Mouse (Mus musculus): ENCODE results near the gene Mpp2. TPM values are rescaled to one million over a fixed set of nuclear protein-coding genes. Genes with fewer than 3 reads are reported as not detected.

The Mpp2 gene
- total RNA-seq (2023): not detected

DNA sequence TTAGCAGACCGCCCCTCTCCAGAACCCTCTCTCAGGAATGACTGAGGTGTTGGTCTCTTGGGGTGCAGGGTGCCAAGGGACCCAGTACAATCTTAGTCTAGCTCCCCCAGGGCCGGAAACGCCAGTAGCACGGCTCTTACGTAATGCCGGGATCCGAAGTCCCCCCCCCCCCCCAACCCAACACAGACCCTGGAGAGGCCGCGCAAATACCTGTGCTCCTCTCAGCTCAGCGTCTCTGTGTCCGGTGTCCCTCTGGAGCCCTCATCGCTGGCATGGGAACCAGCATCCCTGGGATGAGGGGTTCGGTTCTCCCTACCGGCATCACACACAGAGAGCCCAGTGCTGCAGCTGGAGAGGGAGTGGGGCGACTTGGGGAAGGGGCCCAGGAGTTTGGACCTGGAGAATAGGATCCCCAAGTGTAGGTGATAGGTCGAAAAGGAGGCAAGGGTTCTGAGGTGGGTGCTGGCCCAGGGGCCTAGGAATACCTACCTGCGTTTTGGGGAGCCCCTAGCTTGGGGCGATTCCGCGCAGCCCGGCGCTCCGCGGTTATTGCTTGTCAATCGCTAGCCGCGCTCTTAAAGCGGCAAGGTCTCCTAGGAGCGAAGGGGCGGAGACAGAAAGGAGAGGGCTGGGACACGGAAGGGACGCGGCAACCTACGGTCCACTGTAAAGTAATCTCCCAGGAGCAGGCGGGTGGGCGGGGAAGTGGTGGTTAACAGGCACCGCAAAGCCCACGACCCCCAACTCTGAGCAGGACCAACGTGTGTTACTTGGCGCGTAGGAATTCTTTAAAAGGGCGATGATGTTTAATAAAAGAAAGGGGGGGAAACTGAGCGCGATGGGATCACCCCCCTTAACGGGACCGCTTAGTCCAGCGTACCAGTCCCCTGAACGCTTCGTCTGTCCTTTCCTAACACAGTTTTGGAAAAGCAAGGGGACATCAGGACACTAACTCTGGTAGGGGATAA, at the start of gene Mpp2:
Gene Mpp2, minus strand, starts transcription at position 585 of the 968 bp plus-strand sequence.

GRCm38 (mm10) chr11:102107732-102108131, 19.4 kb upstream of the Mpp2 start, which contains the start of gene Pyy:
Pyy (minus strand) TSS chr11:102107832.

GRCm38 (mm10) chr11:102101219-102101618, 12.9 kb upstream of the Mpp2 start, which contains the start of gene Ppy:
Ppy (minus strand) TSS chr11:102101319.

DNA sequence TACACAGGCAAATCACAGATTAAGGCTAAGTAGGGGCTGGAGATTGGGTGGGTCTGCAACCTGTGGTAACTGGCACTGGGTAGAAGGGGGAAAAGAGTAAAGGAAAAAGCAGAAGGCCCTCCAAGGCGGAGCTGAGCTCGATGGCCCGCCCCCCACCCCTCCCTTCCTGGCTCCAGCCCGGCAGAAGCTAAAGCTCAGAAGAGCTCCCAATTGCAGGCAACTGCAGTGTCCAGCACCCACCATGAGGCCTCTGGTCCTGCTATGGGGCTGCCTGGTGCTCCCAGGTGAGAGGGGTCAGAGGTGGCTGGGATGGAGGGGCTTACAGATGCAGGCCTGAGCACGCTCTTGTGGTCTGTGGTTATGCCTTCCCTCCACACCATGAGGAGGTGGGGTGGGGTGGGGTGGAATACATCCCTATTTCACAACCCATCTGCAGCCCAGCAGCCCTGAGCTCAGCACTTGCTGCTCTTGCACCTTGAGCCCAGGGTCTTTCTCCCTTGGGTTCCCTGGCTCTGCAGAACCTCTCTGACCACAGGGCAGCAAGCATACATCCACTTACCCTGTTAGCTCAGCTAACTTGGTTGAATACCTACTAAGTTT, 46.9 kb downstream of the Mpp2 start, which contains the start of gene Cd300lg:
Gene Cd300lg, plus strand, starts transcription at position 160 of the 600 bp plus-strand sequence.

DNA sequence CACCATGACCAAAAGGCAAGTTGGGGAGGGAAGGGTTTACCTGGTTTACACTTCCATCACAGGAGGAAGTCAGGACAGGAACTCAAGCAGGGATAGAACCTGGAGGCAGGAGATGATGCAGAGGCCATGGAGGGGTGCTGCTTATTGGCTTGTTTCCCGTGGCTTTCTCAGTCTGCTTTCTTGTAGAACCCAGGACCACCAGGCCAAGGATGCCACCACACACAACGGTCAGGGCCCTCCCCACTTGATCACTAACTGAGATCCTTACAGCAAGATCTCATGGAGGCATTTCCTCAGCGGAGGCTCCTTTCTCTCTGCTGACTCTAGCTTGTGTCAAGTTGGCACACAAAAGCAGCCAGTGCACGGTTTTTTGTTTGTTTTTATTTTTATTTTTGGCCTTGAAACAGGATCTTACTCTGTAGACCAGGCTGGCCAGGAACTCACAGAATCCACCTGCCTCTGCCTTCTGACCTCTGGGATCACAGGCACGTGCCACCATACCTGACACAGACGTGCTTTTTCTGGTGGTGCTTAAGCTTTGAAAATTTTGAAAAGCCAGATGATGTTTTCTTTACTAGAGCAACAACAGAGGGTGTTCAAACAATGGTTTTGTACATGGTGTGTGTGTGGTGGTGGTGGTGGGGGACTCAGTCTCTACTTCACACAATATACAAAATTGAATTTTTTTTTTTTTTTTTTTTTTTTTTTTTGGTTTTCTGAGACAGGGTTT, 60.1 kb downstream of the Mpp2 start, which contains the start of gene Mpp3:
Gene Mpp3, minus strand, starts transcription at position 375 of the 730 bp plus-strand sequence.

Other genes starting within 250 kb of the Mpp2 start
- under 1 TPM; 0.21 to 0.55 TPM for gene Meox1, start 194.1 kb downstream of the Mpp2 start, total RNA-seq (2023)
- gene Sost, start 121.5 kb downstream of the Mpp2 start, total RNA-seq (2023): not detected
- gene Cfap97d1, start 104.2 kb downstream of the Mpp2 start, total RNA-seq (2023): not detected
- gene Dusp3, start 101.5 kb downstream of the Mpp2 start, total RNA-seq (2023): 100 to 1,000 TPM; 133 to 134 TPM
- not detected for gene Mpp3, start 60.1 kb downstream of the Mpp2 start, total RNA-seq (2023)
- 10 to 100 TPM; 32.8 to 33.4 TPM for gene Cd300lg, start 47.0 kb downstream of the Mpp2 start, total RNA-seq (2023)
- not detected for gene Ppy, start 12.8 kb upstream of the Mpp2 start, total RNA-seq (2023)
- not detected for gene Pyy, start 19.3 kb upstream of the Mpp2 start, total RNA-seq (2023)
- not detected for gene Nags, start 57.0 kb upstream of the Mpp2 start, total RNA-seq (2023)
- gene Tmem101, start 67.9 kb upstream of the Mpp2 start, total RNA-seq (2023): 10 to 100 TPM in 1 of 2 experiments, 1 to 10 TPM in 1; 8.6 to 11.6 TPM
- gene Lsm12, start 96.8 kb upstream of the Mpp2 start, total RNA-seq (2023): 10 to 100 TPM; 46.7 to 51.0 TPM
- 10 to 100 TPM; 29.8 to 33.5 TPM for gene G6pc3, start 101.1 kb upstream of the Mpp2 start, total RNA-seq (2023)
- 100 to 1,000 TPM; 181 to 190 TPM for gene Hdac5, start 141.7 kb upstream of the Mpp2 start, total RNA-seq (2023)
- under 1 TPM; 0.21 to 0.47 TPM for gene BC030867, start 160.4 kb upstream of the Mpp2 start, total RNA-seq (2023)
- not detected for gene Asb16, start 180.2 kb upstream of the Mpp2 start, total RNA-seq (2023)
- gene Tmub2, start 196.4 kb upstream of the Mpp2 start, total RNA-seq (2023): 10 to 100 TPM; 41.5 to 47.0 TPM
- 10 to 100 TPM; 56.3 to 57.2 TPM for gene Atxn7l3, start 208.1 kb upstream of the Mpp2 start, total RNA-seq (2023)
- gene Ubtf, start 231.2 kb upstream of the Mpp2 start, total RNA-seq (2023): 100 to 1,000 TPM in 1 of 2 experiments, 10 to 100 TPM in 1; 91.7 to 103 TPM

All from monocyte, adult 59 days (primary cell).